Mouse (Mus musculus): ENCODE data around the gene Megf11. TPM values are rescaled to one million over a fixed set of nuclear protein-coding genes. Genes with fewer than 3 reads are reported as not detected.

Megf11 gene
- polyA plus RNA-seq, 1 experiment from 2014 or later = 0.70 TPM

DNA sequence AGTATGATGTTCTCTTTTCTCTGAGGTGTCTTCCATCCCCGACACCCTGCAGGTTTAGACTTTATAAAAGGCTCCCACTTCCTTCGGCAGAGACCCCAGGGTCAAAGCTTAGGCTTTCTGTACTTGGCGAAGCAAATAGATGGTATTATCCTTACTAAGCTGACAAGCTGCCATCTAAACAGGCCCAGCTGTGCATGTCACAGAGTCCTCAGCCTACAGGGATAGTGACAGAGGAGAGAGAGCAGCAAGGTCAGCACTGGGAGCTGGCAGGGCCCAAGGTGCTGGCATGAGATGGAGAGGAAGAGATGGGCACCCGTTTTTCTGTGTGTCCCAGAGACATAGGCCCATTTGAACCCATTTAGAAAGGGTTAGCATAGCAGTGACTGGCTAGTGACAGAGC is 156.8 kb downstream of the Megf11 start:
- no peaks in the 10 kb centered on the region for H3K9me3 ChIP-seq (replicated peaks; ENCODE audit: control insufficient read depth, low read length)
- 72% methylated on average over 4 of the region's 4 CpGs for WGBS (ENCODE audit: insufficient replicate concordance)
- H3K36me3 ChIP-seq (ENCODE audit: control insufficient read depth, insufficient read depth, low read length) = no peaks in the 10 kb centered on the region

DNA sequence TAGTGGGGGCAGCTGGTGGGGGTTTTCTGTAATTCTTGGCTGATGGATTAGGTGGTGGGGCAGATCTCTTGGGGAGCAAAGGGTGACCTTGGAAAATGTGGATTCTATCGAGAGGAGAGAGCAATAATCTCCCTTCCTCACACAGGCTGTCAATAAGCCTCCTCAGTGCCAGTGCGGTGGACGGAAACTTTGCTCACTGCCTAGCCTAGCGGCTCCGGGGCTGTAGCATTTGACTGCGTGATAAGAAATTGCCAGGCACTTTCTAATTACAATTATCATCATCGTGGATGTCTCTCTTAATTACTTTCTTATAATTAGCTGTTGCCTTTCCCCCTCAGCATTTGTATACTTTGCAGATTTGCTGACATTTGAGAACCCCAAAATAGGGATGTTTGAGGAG is 157.7 kb downstream of the Megf11 start:
- Histone ChIP-seq H3K36me3 (ENCODE audit: control insufficient read depth, insufficient read depth, low read length) (no peaks in the 10 kb centered on the region), H3K9me3 (replicated peaks; ENCODE audit: control insufficient read depth, low read length) (no peaks in the 10 kb centered on the region), H3K4me1 (ENCODE audit: control insufficient read depth, insufficient read depth, low read length) (no peaks in the 10 kb centered on the region), H3K27ac (ENCODE audit: low read depth, low read length) (no peak overlapping the region), H3K4me3 (ENCODE audit: low read depth, low read length) (no peak overlapping the region), H3K4me2 (no peak overlapping the region), H3K27me3 (ENCODE audit: control insufficient read depth, insufficient read depth, low read length) (peaks cover 4% of the 10 kb centered on the region; the same call in 1 of the 2 replicates), H3K9ac (ENCODE audit: low read depth, low read length) (no peak overlapping the region)
- ATAC-seq (replicated peaks; ENCODE audit: insufficient number of reproducible peaks, low FRiP score, low TSS enrichment) = no peak
- WGBS (ENCODE audit: insufficient replicate concordance) = 8% methylated on average over 7 of the region's 7 CpGs

More for the DNA sequence above, 156.8 kb downstream of the Megf11 start:
- no peaks in the 10 kb centered on the region for H3K4me1 ChIP-seq (ENCODE audit: control insufficient read depth, insufficient read depth, low read length)
- no peak overlapping the region for H3K4me2 ChIP-seq
- no peak overlapping the region for H3K4me3 ChIP-seq (ENCODE audit: low read depth, low read length)
- ATAC-seq (replicated peaks; ENCODE audit: insufficient number of reproducible peaks, low FRiP score, low TSS enrichment) = no peak
- no peak overlapping the region for H3K27ac ChIP-seq (ENCODE audit: low read depth, low read length)
- peaks cover 4% of the 10 kb centered on the region; the same call in 1 of the 2 replicates for H3K27me3 ChIP-seq (ENCODE audit: control insufficient read depth, insufficient read depth, low read length)
- no peak overlapping the region for H3K9ac ChIP-seq (ENCODE audit: low read depth, low read length)

DNA sequence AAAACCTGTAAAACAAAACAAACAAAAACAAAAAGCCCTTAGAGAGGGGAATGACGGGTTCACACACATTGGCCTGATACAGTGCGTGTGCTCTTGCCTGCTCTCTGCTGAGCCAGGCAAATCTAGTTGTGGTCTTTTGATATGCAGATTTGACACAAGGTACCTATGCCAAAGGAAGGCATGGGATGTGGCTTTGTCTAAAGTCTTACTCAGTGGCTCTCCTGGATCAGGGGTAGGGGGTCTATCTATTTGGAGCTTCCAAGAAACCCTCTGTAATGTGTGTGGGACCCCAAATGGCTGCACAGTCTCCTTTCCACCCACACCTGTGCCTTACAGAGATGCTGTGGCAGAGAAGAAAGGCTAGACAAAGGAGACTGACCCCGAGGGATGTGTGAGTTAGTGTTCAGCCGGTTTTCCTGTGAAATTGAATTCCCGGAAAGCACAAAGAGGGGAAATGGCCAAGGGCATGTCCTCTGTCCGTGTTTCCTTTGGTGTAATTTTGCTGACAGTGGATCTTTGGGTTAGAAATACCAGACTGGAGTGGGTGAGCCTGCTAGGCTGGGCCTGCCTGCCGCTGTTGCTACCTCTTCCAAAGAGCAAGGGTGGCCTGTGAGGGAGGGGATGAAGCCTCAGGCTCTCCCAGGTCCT is 161.0 kb downstream of the Megf11 start:
- WGBS (ENCODE audit: insufficient replicate concordance) = 62% methylated on average over 7 of the region's 7 CpGs
- Histone ChIP-seq H3K4me1 (ENCODE audit: control insufficient read depth, insufficient read depth, low read length) (no peaks in the 10 kb centered on the region), H3K4me3 (ENCODE audit: low read depth, low read length) (no peak overlapping the region), H3K36me3 (ENCODE audit: control insufficient read depth, insufficient read depth, low read length) (no peaks in the 10 kb centered on the region), H3K27me3 (ENCODE audit: control insufficient read depth, insufficient read depth, low read length) (peaks cover 4% of the 10 kb centered on the region; the same call in 1 of the 2 replicates), H3K27ac (ENCODE audit: low read depth, low read length) (0 out of 2 replicates have a peak overlapping the region, but pooled peaks have one; percentile 12), H3K9ac (ENCODE audit: low read depth, low read length) (no peak overlapping the region), H3K9me3 (replicated peaks; ENCODE audit: control insufficient read depth, low read length) (no peaks in the 10 kb centered on the region), H3K4me2 (no peak overlapping the region)
- no peak for ATAC-seq (replicated peaks; ENCODE audit: insufficient number of reproducible peaks, low FRiP score, low TSS enrichment)

DNA sequence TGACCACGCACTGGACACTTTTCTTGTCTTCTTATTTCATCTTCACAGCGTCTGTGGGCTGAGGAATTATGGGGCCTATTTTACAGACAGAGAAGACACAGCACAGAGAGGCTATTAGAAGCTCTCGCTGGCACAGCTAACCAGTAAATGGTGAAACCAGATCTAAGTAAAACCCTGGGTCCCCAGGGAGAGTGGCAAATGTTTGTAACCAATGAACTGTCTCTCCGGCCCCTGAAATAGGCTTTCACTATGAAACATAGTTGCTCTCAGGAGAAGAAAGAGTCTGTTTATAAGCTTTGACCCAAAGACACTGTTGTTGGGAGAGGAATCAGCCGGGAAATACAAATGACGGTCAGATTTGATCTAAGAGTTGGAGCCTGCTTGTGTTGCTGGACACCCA is 162.9 kb downstream of the Megf11 start:
- H3K36me3 ChIP-seq (ENCODE audit: control insufficient read depth, insufficient read depth, low read length) = no peaks in the 10 kb centered on the region
- WGBS (ENCODE audit: insufficient replicate concordance) = 81% methylated on average over 6 of the region's 6 CpGs
- no peak overlapping the region for H3K27ac ChIP-seq (ENCODE audit: low read depth, low read length)
- H3K4me3 ChIP-seq (ENCODE audit: low read depth, low read length) = no peak overlapping the region
- H3K9me3 ChIP-seq (replicated peaks; ENCODE audit: control insufficient read depth, low read length) = no peaks in the 10 kb centered on the region
- H3K9ac ChIP-seq (ENCODE audit: low read depth, low read length) = no peak overlapping the region
- no peaks in the 10 kb centered on the region for H3K4me1 ChIP-seq (ENCODE audit: control insufficient read depth, insufficient read depth, low read length)
- H3K27me3 ChIP-seq (ENCODE audit: control insufficient read depth, insufficient read depth, low read length) = no peaks in the 10 kb centered on the region
- H3K4me2 ChIP-seq = no peak overlapping the region
- ATAC-seq (replicated peaks; ENCODE audit: insufficient number of reproducible peaks, low FRiP score, low TSS enrichment) = no peak

DNA sequence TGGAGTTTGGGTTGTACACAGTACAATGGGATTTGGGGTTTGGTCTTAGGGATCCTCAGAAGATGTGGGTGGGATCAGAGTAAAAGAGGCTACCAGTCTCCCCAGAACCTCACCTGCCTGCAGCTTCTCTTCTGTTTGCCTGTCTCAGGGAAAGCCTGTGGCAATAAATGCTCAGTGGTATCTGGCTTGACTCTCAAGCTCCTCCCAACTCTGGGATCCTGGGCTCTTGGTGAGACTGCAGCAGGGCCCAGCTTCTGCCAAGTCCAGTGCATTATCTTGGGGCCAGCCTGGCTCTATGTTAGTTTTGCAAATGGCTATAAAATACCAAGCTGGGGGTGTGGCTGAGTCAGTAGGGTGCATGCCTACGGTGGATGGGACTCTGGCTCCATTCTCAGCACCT is 165.9 kb downstream of the Megf11 start:
- no peaks in the 10 kb centered on the region for H3K9me3 ChIP-seq (replicated peaks; ENCODE audit: control insufficient read depth, low read length)
- no peaks in the 10 kb centered on the region for H3K4me1 ChIP-seq (ENCODE audit: control insufficient read depth, insufficient read depth, low read length)
- no peak for ATAC-seq (replicated peaks; ENCODE audit: insufficient number of reproducible peaks, low FRiP score, low TSS enrichment)
- H3K4me3 ChIP-seq (ENCODE audit: low read depth, low read length) = no peak overlapping the region
- WGBS (ENCODE audit: insufficient replicate concordance) = 83% methylated on average over 1 of the region's 1 CpGs
- H3K4me2 ChIP-seq = no peak overlapping the region
- H3K27me3 ChIP-seq (ENCODE audit: control insufficient read depth, insufficient read depth, low read length) = 0 out of 2 replicates have a peak, but pooled peaks cover 4% of the 10 kb centered on the region
- H3K27ac ChIP-seq (ENCODE audit: low read depth, low read length) = no peak overlapping the region
- H3K36me3 ChIP-seq (ENCODE audit: control insufficient read depth, insufficient read depth, low read length) = no peaks in the 10 kb centered on the region
- H3K9ac ChIP-seq (ENCODE audit: low read depth, low read length) = no peak overlapping the region

DNA sequence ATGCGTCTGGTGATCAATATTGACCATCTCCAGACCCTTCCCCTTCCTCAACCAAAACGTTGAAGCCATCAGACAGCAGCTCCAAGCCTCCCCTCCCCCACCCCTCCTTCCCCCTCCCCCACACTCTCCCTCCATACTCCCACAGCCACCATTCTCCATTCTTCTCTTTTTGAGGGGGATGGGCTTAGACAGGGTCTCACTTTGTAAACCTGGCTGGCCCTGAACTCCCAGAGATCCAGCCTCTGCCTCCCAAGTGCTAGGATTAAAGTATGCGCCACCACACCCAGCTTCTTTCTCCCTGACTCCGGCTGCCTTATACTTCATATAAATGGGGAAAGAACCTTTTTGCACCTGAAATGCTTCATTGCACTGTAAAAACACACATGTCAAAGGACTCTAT is 166.6 kb downstream of the Megf11 start:
- Histone ChIP-seq H3K36me3 (ENCODE audit: control insufficient read depth, insufficient read depth, low read length) (no peaks in the 10 kb centered on the region), H3K4me2 (no peak overlapping the region), H3K9ac (ENCODE audit: low read depth, low read length) (no peak overlapping the region), H3K27ac (ENCODE audit: low read depth, low read length) (no peak overlapping the region), H3K27me3 (ENCODE audit: control insufficient read depth, insufficient read depth, low read length) (0 out of 2 replicates have a peak, but pooled peaks cover 4% of the 10 kb centered on the region), H3K9me3 (replicated peaks; ENCODE audit: control insufficient read depth, low read length) (no peaks in the 10 kb centered on the region), H3K4me1 (ENCODE audit: control insufficient read depth, insufficient read depth, low read length) (no peaks in the 10 kb centered on the region), H3K4me3 (ENCODE audit: low read depth, low read length) (no peak overlapping the region)
- 57% methylated on average over 4 of the region's 4 CpGs for WGBS (ENCODE audit: insufficient replicate concordance)
- no peak for ATAC-seq (replicated peaks; ENCODE audit: insufficient number of reproducible peaks, low FRiP score, low TSS enrichment)

DNA sequence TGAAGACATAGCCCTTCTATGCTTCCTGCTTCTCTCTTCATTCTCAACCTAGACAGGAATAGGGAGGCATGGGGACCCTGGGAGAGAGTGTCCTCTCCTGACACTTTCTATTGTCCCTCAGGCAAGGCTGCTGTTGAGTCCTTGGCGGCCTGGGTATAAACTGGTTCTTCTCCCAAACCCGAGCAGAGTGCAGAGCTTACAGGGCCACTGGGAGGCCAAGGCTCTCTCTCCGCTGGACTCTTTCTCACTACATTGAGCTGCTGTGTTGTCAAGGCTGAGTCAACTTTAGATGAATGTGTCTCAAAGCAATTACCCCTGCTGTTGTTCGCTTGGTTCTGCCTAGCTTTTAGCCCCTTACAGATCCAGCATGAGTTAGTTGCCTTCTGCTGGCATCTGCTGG is 168.0 kb downstream of the Megf11 start:
- Histone ChIP-seq H3K36me3 (ENCODE audit: control insufficient read depth, insufficient read depth, low read length) (no peaks in the 10 kb centered on the region), H3K4me1 (ENCODE audit: control insufficient read depth, insufficient read depth, low read length) (no peaks in the 10 kb centered on the region), H3K27me3 (ENCODE audit: control insufficient read depth, insufficient read depth, low read length) (0 out of 2 replicates have a peak, but pooled peaks cover 4% of the 10 kb centered on the region), H3K9me3 (replicated peaks; ENCODE audit: control insufficient read depth, low read length) (no peaks in the 10 kb centered on the region), H3K27ac (ENCODE audit: low read depth, low read length) (no peak overlapping the region), H3K4me3 (ENCODE audit: low read depth, low read length) (no peak overlapping the region), H3K9ac (ENCODE audit: low read depth, low read length) (no peak overlapping the region), H3K4me2 (no peak overlapping the region)
- no peak for ATAC-seq (replicated peaks; ENCODE audit: insufficient number of reproducible peaks, low FRiP score, low TSS enrichment)
- 61% methylated on average over 4 of the region's 4 CpGs for WGBS (ENCODE audit: insufficient replicate concordance)

DNA sequence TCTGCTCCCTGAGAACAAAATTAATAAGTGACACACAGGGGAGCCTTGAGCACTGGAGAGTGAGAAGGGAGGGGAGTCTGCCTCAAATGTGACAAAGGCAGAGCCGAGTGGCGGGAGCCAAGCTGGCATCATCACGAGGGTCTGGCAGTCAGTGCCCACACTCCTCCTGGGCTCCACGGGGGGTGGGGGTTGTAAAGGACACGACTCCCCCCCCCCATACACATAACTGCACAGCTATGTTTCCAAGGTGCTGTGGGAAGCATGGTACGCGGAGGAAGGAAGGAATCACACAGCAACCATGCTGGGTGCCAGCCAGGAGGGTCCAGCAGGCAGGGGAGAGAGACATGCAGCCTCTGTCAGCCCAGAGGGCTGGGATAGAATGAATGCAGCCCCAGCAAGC is 170.2 kb downstream of the Megf11 start:
- H3K4me3 ChIP-seq (ENCODE audit: low read depth, low read length) = no peak overlapping the region
- 71% methylated on average over 7 of the region's 7 CpGs for WGBS (ENCODE audit: insufficient replicate concordance)
- H3K36me3 ChIP-seq (ENCODE audit: control insufficient read depth, insufficient read depth, low read length) = no peaks in the 10 kb centered on the region
- H3K27ac ChIP-seq (ENCODE audit: low read depth, low read length) = no peak overlapping the region
- 0 out of 2 replicates have a peak, but pooled peaks cover 4% of the 10 kb centered on the region for H3K27me3 ChIP-seq (ENCODE audit: control insufficient read depth, insufficient read depth, low read length)
- ATAC-seq (replicated peaks; ENCODE audit: insufficient number of reproducible peaks, low FRiP score, low TSS enrichment) = no peak
- no peaks in the 10 kb centered on the region for H3K9me3 ChIP-seq (replicated peaks; ENCODE audit: control insufficient read depth, low read length)
- no peaks in the 10 kb centered on the region for H3K4me1 ChIP-seq (ENCODE audit: control insufficient read depth, insufficient read depth, low read length)
- no peak overlapping the region for H3K9ac ChIP-seq (ENCODE audit: low read depth, low read length)
- no peak overlapping the region for H3K4me2 ChIP-seq

Measured in heart, embryonic 11.5 days (tissue).